Mouse (Mus musculus) limb, embryonic 11.5 days (tissue): ENCODE data around the gene Gucd1. TPM values are rescaled to one million over a fixed set of nuclear protein-coding genes. Genes with fewer than 3 reads are reported as not detected.
"Not testable (repeated sequence)": the region's sequence is repeated elsewhere in the genome, so short reads cannot be mapped to it uniquely, and the experiment has no call there.

ENCODE experiments used
- ATAC-seq: fragments of 200-750 bp; cut with Nextera tagmentation; 2 replicates; pipeline ENCODE4 v1.8.0; 2017; ENCODE audit warnings: low read depth; ENCODE audit not compliant: insufficient number of reproducible peaks, low FRiP score, low TSS enrichment
- DNase-seq: peaks from one replicate; pipeline ENCODE4 v3.0.0-alpha.2; 2015; ENCODE audit warnings: low spot score
- H3K27ac ChIP-seq: fragments of 300-500 bp; sonication (generic); replicated peaks from 2 replicates; pipeline ENCODE4 v1.5.1; 2014; ENCODE audit warnings: low read depth, mild to moderate bottlenecking, low read length
- H3K27me3 ChIP-seq: fragments of 300-500 bp; sonication (generic); 2 replicates; pipeline ENCODE4 v1.6.1; 2014; ENCODE audit warnings: mild to moderate bottlenecking, low read length, mixed read lengths; ENCODE audit not compliant: control insufficient read depth, insufficient read depth
- H3K36me3 ChIP-seq: fragments of 300-500 bp; sonication (generic); 2 replicates; pipeline ENCODE4 v1.6.1; 2014; ENCODE audit warnings: mild to moderate bottlenecking, low read length, moderate library complexity, mixed read lengths; ENCODE audit not compliant: control insufficient read depth, insufficient read depth
- H3K4me1 ChIP-seq: fragments of 300-500 bp; sonication (generic); 2 replicates; pipeline ENCODE4 v1.6.1; 2014; ENCODE audit warnings: low read length, mixed read lengths; ENCODE audit not compliant: control insufficient read depth, insufficient read depth
- H3K4me2 ChIP-seq: fragments of 300-500 bp; sonication (generic); 2 replicates; pipeline ENCODE4 v1.6.1; 2014; ENCODE audit warnings: low read depth, mild to moderate bottlenecking, moderate library complexity; ENCODE audit not compliant: severe bottlenecking
- H3K4me3 ChIP-seq: fragments of 300-500 bp; sonication (generic); 2 replicates; pipeline ENCODE4 v1.5.1; 2014; ENCODE audit warnings: low read depth, low read length
- H3K9ac ChIP-seq: fragments of 300-500 bp; sonication (generic); 2 replicates; pipeline ENCODE4 v1.6.1; 2014; ENCODE audit warnings: mild to moderate bottlenecking, low read length
- H3K9me3 ChIP-seq: fragments of 300-500 bp; sonication (generic); 2 replicates; pipeline ENCODE4 v1.6.1; 2016; ENCODE audit warnings: low read length; ENCODE audit not compliant: control insufficient read depth
- WGBS: fragments of 180-500 bp; shearing (Covaris S2); extraction: QIAGEN DNeasy Blood & Tissue Kit; methylation state at CpG from one replicate; pipeline ENCODE4 v1.1.7; 2014; 5-methylcytosine and 5-hydroxymethylcytosine counted together
- polyA plus RNA-seq: library from polyadenylated mRNA; unstranded; fragments of >200 nt; fragmentation: Nextera tagmentation; extraction: Ambion mirVana; gene quantifications from 2 replicates; pipeline ENCODE4 v1.2.1, GENCODE M21; 2014

Gene Gucd1
- polyA plus RNA-seq, 1 experiment from 2014 or later = 36.1 TPM

GRCm38 (mm10) chr10:75505130-75505495 is 12.7 kb downstream of the Gucd1 start:
- no peak for ATAC-seq
- WGBS = 83% methylated on average over 3 of the region's 3 CpGs
- H3K27ac ChIP-seq = no peak overlapping the region

GRCm38 (mm10) chr10:75504234-75505129 is 13.3 kb downstream of the Gucd1 start:
- WGBS = 87% methylated on average over 8 of the region's 8 CpGs
- Histone ChIP-seq H3K4me3 (no peak overlapping the region), H3K9ac (no peak overlapping the region), H3K36me3 (peaks cover 16% of the 10 kb centered on the region), H3K4me2 (no peak overlapping the region), H3K27ac (no peak overlapping the region), H3K27me3 (no peaks in the 10 kb centered on the region), H3K9me3 (no peaks in the 10 kb centered on the region), H3K4me1 (no peaks in the 10 kb centered on the region)
- DNase-seq (no peak), ATAC-seq (no peak)

More at GRCm38 (mm10) chr10:75505130-75505495, 12.7 kb downstream of the Gucd1 start:
- no peak overlapping the region for H3K9ac ChIP-seq
- no peak for DNase-seq
- H3K4me1 ChIP-seq = no peaks in the 10 kb centered on the region
- no peak overlapping the region for H3K4me2 ChIP-seq
- H3K36me3 ChIP-seq = peaks cover 21% of the 10 kb centered on the region
- no peak overlapping the region for H3K4me3 ChIP-seq
- no peaks in the 10 kb centered on the region for H3K27me3 ChIP-seq
- H3K9me3 ChIP-seq = no peaks in the 10 kb centered on the region

- no peak overlapping the region for H3K9ac ChIP-seq
- no peak overlapping the region for H3K4me3 ChIP-seq
- H3K4me1 ChIP-seq = no peaks in the 10 kb centered on the region
- 97% methylated on average over 7 of the region's 7 CpGs for WGBS
- DNase-seq (no peak), ATAC-seq (no peak)
- no peaks in the 10 kb centered on the region for H3K27me3 ChIP-seq
- no peak overlapping the region for H3K27ac ChIP-seq
- no peaks in the 10 kb centered on the region for H3K9me3 ChIP-seq
- peaks cover 9% of the 10 kb centered on the region for H3K36me3 ChIP-seq
- H3K4me2 ChIP-seq = no peak overlapping the region
These were observed 14.1 kb downstream of the Gucd1 start for GRCm38 (mm10) chr10:75503692-75504091.

GRCm38 (mm10) chr10:75501641-75502040 is 16.1 kb downstream of the Gucd1 start:
- Histone ChIP-seq H3K9me3 (no peaks in the 10 kb centered on the region), H3K4me3 (no peak overlapping the region), H3K4me2 (no peak overlapping the region), H3K27ac (no peak overlapping the region), H3K9ac (no peak overlapping the region), H3K4me1 (no peaks in the 10 kb centered on the region), H3K36me3 (no peaks in the 10 kb centered on the region), H3K27me3 (no peaks in the 10 kb centered on the region)
- ATAC-seq (no peak), DNase-seq (no peak)
- 95% methylated on average over 1 of the region's 1 CpGs for WGBS

- 66% methylated on average over 7 of the region's 7 CpGs for WGBS
- Histone ChIP-seq H3K9me3 (no peaks in the 10 kb centered on the region), H3K4me2 (no peak overlapping the region), H3K27ac (no peak overlapping the region), H3K4me3 (no peak overlapping the region), H3K9ac (no peak overlapping the region), H3K36me3 (no peaks in the 10 kb centered on the region), H3K4me1 (no peaks in the 10 kb centered on the region), H3K27me3 (no peaks in the 10 kb centered on the region)
- ATAC-seq (no peak), DNase-seq (no peak)
These were observed 17.4 kb downstream of the Gucd1 start for GRCm38 (mm10) chr10:75500345-75500744.

GRCm38 (mm10) chr10:75499791-75500190 is 18.0 kb downstream of the Gucd1 start:
- Histone ChIP-seq H3K4me2 (no peak overlapping the region), H3K36me3 (no peaks in the 10 kb centered on the region), H3K27me3 (no peaks in the 10 kb centered on the region), H3K27ac (no peak overlapping the region), H3K9me3 (no peaks in the 10 kb centered on the region), H3K4me1 (no peaks in the 10 kb centered on the region), H3K4me3 (no peak overlapping the region), H3K9ac (no peak overlapping the region)
- DNase-seq (no peak), ATAC-seq (no peak)
- 47% methylated on average over 3 of the region's 3 CpGs for WGBS

- ATAC-seq, H3K27ac ChIP-seq, H3K4me1 ChIP-seq, H3K4me2 ChIP-seq, H3K9me3 ChIP-seq, H3K27me3 ChIP-seq, H3K9ac ChIP-seq, H3K4me3 ChIP-seq, H3K36me3 ChIP-seq, DNase-seq: not testable (repeated sequence)
- 88% methylated on average over 7 of the region's 7 CpGs for WGBS
These were observed 18.6 kb downstream of the Gucd1 start for GRCm38 (mm10) chr10:75499214-75499613.

GRCm38 (mm10) chr10:75495921-75496320 is 21.9 kb downstream of the Gucd1 start:
- Histone ChIP-seq H3K9me3 (no peaks in the 10 kb centered on the region), H3K27ac (no peak overlapping the region), H3K4me1 (no peaks in the 10 kb centered on the region), H3K27me3 (no peaks in the 10 kb centered on the region), H3K36me3 (no peaks in the 10 kb centered on the region), H3K4me3 (no peak overlapping the region), H3K4me2 (no peak overlapping the region), H3K9ac (no peak overlapping the region)
- ATAC-seq (no peak), DNase-seq (no peak)

- no peaks in the 10 kb centered on the region for H3K4me1 ChIP-seq
- WGBS = 73% methylated on average over 6 of the region's 6 CpGs
- no peaks in the 10 kb centered on the region for H3K9me3 ChIP-seq
- H3K36me3 ChIP-seq = no peaks in the 10 kb centered on the region
- no peaks in the 10 kb centered on the region for H3K27me3 ChIP-seq
- DNase-seq (no peak), ATAC-seq (no peak)
- no peak overlapping the region for H3K9ac ChIP-seq
- no peak overlapping the region for H3K4me2 ChIP-seq
- no peak overlapping the region for H3K4me3 ChIP-seq
- no peak overlapping the region for H3K27ac ChIP-seq
These were observed 22.5 kb downstream of the Gucd1 start for GRCm38 (mm10) chr10:75495304-75495703.
